13 mouse cellular contexts compared by ENCODE assay signal in the genomic region with DNA sequence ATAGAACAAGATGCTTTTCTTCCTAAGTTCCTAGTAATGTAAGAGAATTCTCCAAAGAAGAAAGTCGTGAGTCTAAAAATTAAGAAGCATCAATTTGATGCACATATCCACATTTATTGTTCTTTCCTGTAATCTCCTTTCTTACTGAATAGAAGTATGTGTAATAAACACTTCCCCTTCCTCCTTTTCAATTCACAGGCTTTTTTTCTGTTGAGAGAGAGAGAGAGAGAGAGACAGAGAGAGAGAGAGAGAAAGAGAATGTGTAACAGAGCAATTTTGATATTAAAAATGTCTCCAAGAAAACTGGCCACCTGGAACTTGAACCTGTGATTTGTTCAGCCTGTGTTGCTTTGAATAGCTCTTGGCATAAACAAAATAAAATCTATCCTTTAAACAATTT. TPM values are rescaled to one million over a fixed set of nuclear protein-coding genes. Genes with fewer than 3 reads are reported as not detected.
DNase-seq lines count a peak whose midpoint lies in the region; ATAC-seq and TF ChIP-seq lines count a peak whose summit lies in the region.
"Had no signal": no experiment of that assay in that cellular context is flagged by ENCODE, and none has a peak within 500 bp of the region (broad histone marks: within the 10 kb centered on the region; RNA-seq: fewer than 3 reads in every experiment).

No protein-coding gene starts in this region.

- no peak for ATAC-seq in heart, embryonic 16.5 days (replicated peaks; ENCODE audit: extremely low read depth, insufficient read depth, low FRiP score)
- no peak for ATAC-seq in midbrain, postnatal 0 days (ENCODE audit: low FRiP score)
- no peak for ATAC-seq in midbrain, embryonic 13.5 days
- ATAC-seq in intestine, embryonic 15.5 days: no peak

- no peak overlapping the region for H3K9ac ChIP-seq in heart, embryonic 16.5 days (ENCODE audit: low read length)
- no peak overlapping the region for H3K9ac ChIP-seq in midbrain, postnatal 0 days (replicated peaks; ENCODE audit: low read length, poor library complexity, severe bottlenecking)
- H3K9ac ChIP-seq in midbrain, embryonic 13.5 days (replicated peaks): no peak overlapping the region
- no peak overlapping the region for H3K9ac ChIP-seq in intestine, embryonic 15.5 days

- peaks cover 5% of the 10 kb centered on the region for H3K4me1 ChIP-seq in heart, embryonic 16.5 days (ENCODE audit: control insufficient read depth, insufficient read depth, low read length)
- H3K4me1 ChIP-seq in midbrain, postnatal 0 days (ENCODE audit: insufficient read depth, low read length): no peaks in the 10 kb centered on the region
- H3K4me1 ChIP-seq in midbrain, embryonic 13.5 days (replicated peaks): peaks cover 11% of the 10 kb centered on the region; the same call in 1 of the 2 replicates
- 0 out of 2 replicates have a peak, but pooled peaks cover 2% of the 10 kb centered on the region for H3K4me1 ChIP-seq in intestine, embryonic 15.5 days (replicated peaks)

- no peak for DNase-seq in heart, adult 18-20 months
- no peak for DNase-seq in midbrain, postnatal 0 days (ENCODE audit: low spot score)
- DNase-seq in gastrocnemius, postnatal 25 days: no peak
- DNase-seq in urinary bladder, adult 2 months (ENCODE audit: low spot score): no peak
- DNase-seq: adrenal gland, postnatal 10 days; cerebellum, adult 11-12 months; kidney, adult 2 months; lung, postnatal 14 days; right cerebral cortex, postnatal 4 days had no signal

- no peak overlapping the region for H3K27ac ChIP-seq in heart, embryonic 16.5 days (ENCODE audit: low read length)
- H3K27ac ChIP-seq in midbrain, postnatal 0 days (ENCODE audit: low read depth, low read length): no peak overlapping the region
- no peak overlapping the region for H3K27ac ChIP-seq in midbrain, embryonic 13.5 days
- no peak overlapping the region for H3K27ac ChIP-seq in intestine, embryonic 15.5 days

- no peaks in the 10 kb centered on the region for H3K9me3 ChIP-seq in heart, embryonic 16.5 days (replicated peaks; ENCODE audit: control insufficient read depth, low read length)
- no peaks in the 10 kb centered on the region for H3K9me3 ChIP-seq in midbrain, postnatal 0 days (ENCODE audit: low read length)
- no peaks in the 10 kb centered on the region for H3K9me3 ChIP-seq in midbrain, embryonic 13.5 days
- H3K9me3 ChIP-seq in intestine, embryonic 15.5 days: no peaks in the 10 kb centered on the region

- 73% methylated on average over 1 of the region's 1 CpGs for WGBS in heart, embryonic 16.5 days
- WGBS in midbrain, postnatal 0 days: 88% methylated on average over 1 of the region's 1 CpGs
- WGBS in midbrain, embryonic 13.5 days: 77% methylated on average over 1 of the region's 1 CpGs
- 65% methylated on average over 1 of the region's 1 CpGs for WGBS in intestine, embryonic 15.5 days

- peaks cover 4% of the 10 kb centered on the region; the same call in 1 of the 2 replicates for H3K27me3 ChIP-seq in heart, embryonic 16.5 days (ENCODE audit: control insufficient read depth, insufficient read depth, low read length)
- no peaks in the 10 kb centered on the region for H3K27me3 ChIP-seq in midbrain, postnatal 0 days (ENCODE audit: insufficient read depth, low read length)
- peaks cover 27% of the 10 kb centered on the region for H3K27me3 ChIP-seq in midbrain, embryonic 13.5 days
- H3K27me3 ChIP-seq in intestine, embryonic 15.5 days (replicated peaks): no peaks in the 10 kb centered on the region
- H3K27me3 ChIP-seq: CH12.LX had no signal

- no peaks in the 10 kb centered on the region for H3K36me3 ChIP-seq in heart, embryonic 16.5 days (ENCODE audit: control insufficient read depth, insufficient read depth)
- no peaks in the 10 kb centered on the region for H3K36me3 ChIP-seq in midbrain, postnatal 0 days (ENCODE audit: insufficient read depth, low read length)
- H3K36me3 ChIP-seq in midbrain, embryonic 13.5 days: no peaks in the 10 kb centered on the region
- no peaks in the 10 kb centered on the region for H3K36me3 ChIP-seq in intestine, embryonic 15.5 days

- no peak overlapping the region for H3K4me3 ChIP-seq in heart, embryonic 16.5 days (ENCODE audit: low read length)
- H3K4me3 ChIP-seq in midbrain, postnatal 0 days (ENCODE audit: low read depth, low read length): peak overlapping the region; percentile 76; the same call in 1 of the 2 replicates
- H3K4me3 ChIP-seq in midbrain, embryonic 13.5 days (replicated peaks): no peak overlapping the region
- peak overlapping the region; percentile 79 for H3K4me3 ChIP-seq in intestine, embryonic 15.5 days (replicated peaks)

- peak overlapping the region; percentile 91 for H3K4me2 ChIP-seq in heart, embryonic 16.5 days (ENCODE audit: low read depth, low read length)
- H3K4me2 ChIP-seq in midbrain, postnatal 0 days (ENCODE audit: low read depth, low read length, poor library complexity, severe bottlenecking): 0 out of 2 replicates have a peak overlapping the region, but pooled peaks have one; percentile 98
- H3K4me2 ChIP-seq in midbrain, embryonic 13.5 days (replicated peaks): no peak overlapping the region
- H3K4me2 ChIP-seq in intestine, embryonic 15.5 days (replicated peaks): peak overlapping the region; percentile 89

- no peak for TF ChIP-seq CTCF in midbrain, postnatal 0 days (IDR thresholded peaks at IDR 0.05)

RNA-seq across cellular contexts. Expression of a gene that starts 2.0 kb away (rescaled TPM):
- polyA plus RNA-seq in heart, embryonic 16.5 days (2015; fragmentation: Nextera tagmentation; extraction: Ambion mirVana): 4.3 and 4.8 TPM in 2 replicates
- total RNA-seq in heart, adult 18-20 months (2021): 10 to 100 TPM; 36.2 to 37.7 TPM
- total RNA-seq in midbrain, postnatal 0 days (2014; rRNA removed): 12.7 and 14.7 TPM in 2 replicates
- polyA plus RNA-seq in midbrain, postnatal 0 days (2015; fragmentation: Nextera tagmentation; extraction: Ambion mirVana): 3.9 and 5.3 TPM in 2 replicates
- polyA plus RNA-seq in midbrain, embryonic 13.5 days (2015; fragmentation: Nextera tagmentation; extraction: Ambion mirVana): 3.4 and 3.5 TPM in 2 replicates
- polyA plus RNA-seq in intestine, embryonic 15.5 days (2015; fragmentation: Nextera tagmentation; extraction: Ambion mirVana): 13.8 and 15.7 TPM in 2 replicates
- 10 to 100 TPM; 12.9 TPM for total RNA-seq in gastrocnemius, postnatal 25 days (2021)
- polyA plus RNA-seq in urinary bladder, adult 2 months (2012; rRNA removed): 6.3 and 6.4 TPM in 2 replicates
- total RNA-seq: CH12.LX had no signal

Comparison
In these comparisons a context has a peak if more than half of its experiments do, and no peak if none do; other contexts are left out.
1. H3K4me3 ChIP-seq: peak in midbrain, postnatal 0 days (single experiment) and intestine, embryonic 15.5 days (single experiment); none in heart, embryonic 16.5 days (single experiment) and midbrain, embryonic 13.5 days (single experiment).